Mouse (Mus musculus): Measurements from ENCODE around the gene Glrp1. TPM values are rescaled to one million over a fixed set of nuclear protein-coding genes. Genes with fewer than 3 reads are reported as not detected.

The Glrp1 gene
- total RNA-seq, 1 experiment = 0.13 TPM

Other genes with a start within 250 kb of the Glrp1 start
- 168 and 205 TPM in 2 replicates for gene Hjurp, start 232.4 kb downstream of the Glrp1 start, total RNA-seq (2012; rRNA removed)
- gene Trpm8, start 232.4 kb downstream of the Glrp1 start, total RNA-seq (2012; rRNA removed) = 0.04 TPM in 1 of 2 replicates, not detected in the other
- not detected in 2 replicates for gene Spp2, start 103.1 kb downstream of the Glrp1 start, total RNA-seq (2012; rRNA removed)
- gene Arl4c, start 192.2 kb upstream of the Glrp1 start, total RNA-seq (2012; rRNA removed) = 21.1 and 37.7 TPM in 2 replicates